Mouse (Mus musculus) left cerebral cortex, adult 11 months (tissue): ENCODE data around the gene Rtp4.

Experiments used
- DNase-seq: peaks from one replicate; pipeline ENCODE4 v3.0.0; 2022; ENCODE audit warnings: low spot score

The Rtp4 gene

GRCm38 (mm10) chr16:23520235-23520871 lies at the start of gene Rtp4, which contains the start of gene Masp1:
Gene Rtp4 (plus strand): TSS chr16:23520291.
Gene Masp1 (minus strand): TSS chr16:23520815.
- no peak for DNase-seq

- DNase-seq, result no peak
These were observed 48.5 kb upstream of the Rtp4 start for GRCm38 (mm10) chr16:23471551-23471950.

DNA sequence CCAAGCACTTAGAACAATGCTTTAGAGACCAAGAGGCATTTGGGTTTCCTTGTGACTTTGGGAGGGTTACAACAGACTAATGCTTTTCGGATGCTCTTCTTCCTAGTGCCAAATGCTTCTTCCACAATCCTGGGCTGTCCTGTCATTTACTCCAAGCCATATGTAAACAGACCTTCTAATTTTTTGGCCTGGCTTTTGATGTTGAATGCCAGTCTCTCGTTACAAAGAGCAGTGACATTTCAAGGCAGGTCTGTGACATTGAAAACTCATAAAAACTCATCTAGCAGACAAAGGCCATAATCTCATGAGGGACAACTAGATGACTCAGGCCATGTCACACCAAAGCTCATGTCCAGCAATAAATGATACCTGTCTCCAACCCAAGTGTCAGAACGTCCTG lies 48.0 kb upstream of the Rtp4 start:
- no peak for DNase-seq

GRCm38 (mm10) chr16:23475651-23476050 lies 44.4 kb upstream of the Rtp4 start:
- DNase-seq, result no peak

- no peak for DNase-seq
These were observed 43.5 kb upstream of the Rtp4 start for GRCm38 (mm10) chr16:23476598-23476997.

- DNase-seq, result no peak
These were observed 40.1 kb upstream of the Rtp4 start for GRCm38 (mm10) chr16:23479872-23480603.

GRCm38 (mm10) chr16:23482218-23482617 lies 37.9 kb upstream of the Rtp4 start:
- no peak for DNase-seq

DNA sequence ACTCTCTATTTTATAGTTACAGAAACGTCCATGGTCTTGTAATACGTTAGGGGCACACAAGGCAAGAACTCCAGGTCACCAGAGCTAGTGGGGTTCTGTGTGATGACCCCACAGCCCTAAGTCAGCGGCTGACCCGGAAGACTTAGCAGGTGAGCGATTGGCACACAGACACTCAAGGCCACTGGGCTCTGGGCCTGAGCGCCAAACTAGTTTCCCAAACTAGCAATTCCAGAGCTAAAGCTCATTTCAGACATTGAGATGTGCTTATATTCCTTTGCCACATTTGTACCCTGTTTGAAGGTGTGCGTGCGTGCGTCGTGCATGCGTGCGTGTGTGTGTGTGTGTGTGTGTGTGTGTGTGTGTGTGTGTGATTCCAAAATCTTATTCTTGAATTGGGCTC lies 37.2 kb upstream of the Rtp4 start:
- DNase-seq, result no peak

DNA sequence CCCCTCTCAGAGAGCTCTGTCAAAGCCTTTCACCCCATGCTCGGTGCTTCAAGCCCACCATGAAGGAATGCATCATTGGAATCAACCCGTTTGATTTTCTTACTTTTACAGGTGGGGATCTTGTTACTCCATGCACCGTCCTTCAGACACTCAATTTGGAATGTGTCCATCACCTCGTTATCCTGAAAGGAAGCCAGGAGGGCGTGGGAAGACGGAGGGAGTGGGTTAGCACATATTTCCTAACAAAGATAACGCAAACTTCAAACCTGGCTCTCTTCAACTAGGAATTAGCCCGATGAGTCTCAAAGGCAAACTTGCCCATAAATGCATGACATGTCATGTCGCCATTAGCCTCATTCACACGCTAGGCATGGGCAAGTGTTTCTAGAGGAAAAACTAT lies 36.8 kb upstream of the Rtp4 start:
- DNase-seq, result no peak

GRCm38 (mm10) chr16:23492783-23493182 lies 27.3 kb upstream of the Rtp4 start:
- DNase-seq, result no peak

GRCm38 (mm10) chr16:23496245-23496924 lies 23.7 kb upstream of the Rtp4 start:
- DNase-seq, result no peak

DNA sequence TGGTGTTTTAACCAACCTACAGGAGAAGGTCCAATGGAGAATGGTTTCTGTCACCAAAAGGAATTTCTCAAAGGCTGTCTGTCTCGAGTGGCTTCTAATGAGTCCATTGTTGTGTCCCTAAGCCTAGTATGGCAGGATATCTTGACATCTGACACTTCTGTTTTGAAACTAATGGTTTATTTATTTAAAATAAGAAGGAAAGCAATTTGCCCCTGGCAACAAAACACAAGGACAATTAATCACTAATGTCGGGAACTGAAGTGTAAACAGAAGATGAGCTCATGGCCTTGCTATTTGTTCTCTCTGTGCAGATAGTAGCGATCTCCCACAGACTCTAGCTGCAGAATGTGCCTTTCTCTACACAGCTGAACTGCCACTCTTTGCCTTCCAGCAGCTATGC lies 22.7 kb upstream of the Rtp4 start:
- no peak for DNase-seq

GRCm38 (mm10) chr16:23497881-23498280 lies 22.2 kb upstream of the Rtp4 start:
- no peak for DNase-seq

GRCm38 (mm10) chr16:23498691-23499131 lies 21.4 kb upstream of the Rtp4 start:
- DNase-seq, result no peak

DNA sequence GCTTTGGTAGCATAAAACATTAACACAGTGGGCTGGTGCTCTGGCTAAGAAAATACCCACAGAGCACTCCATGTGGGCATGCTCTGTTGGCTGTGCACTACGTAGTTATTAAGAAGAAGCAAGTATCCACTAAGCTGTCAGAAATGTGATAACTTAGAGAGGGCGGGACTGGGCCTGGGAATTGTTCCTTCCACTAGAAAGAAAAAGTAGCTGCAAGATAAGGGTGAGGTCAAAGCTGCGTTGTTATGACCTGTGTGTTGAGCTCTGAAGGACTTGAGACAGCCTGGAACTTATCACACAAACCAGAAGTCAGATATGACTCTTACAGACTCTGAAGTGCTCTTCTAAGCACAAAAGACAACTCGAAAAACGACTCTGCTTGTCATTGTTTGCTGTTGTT lies 19.5 kb upstream of the Rtp4 start:
- DNase-seq, result no peak

- DNase-seq, result no peak
These were observed 18.8 kb upstream of the Rtp4 start for GRCm38 (mm10) chr16:23501288-23501687.

DNA sequence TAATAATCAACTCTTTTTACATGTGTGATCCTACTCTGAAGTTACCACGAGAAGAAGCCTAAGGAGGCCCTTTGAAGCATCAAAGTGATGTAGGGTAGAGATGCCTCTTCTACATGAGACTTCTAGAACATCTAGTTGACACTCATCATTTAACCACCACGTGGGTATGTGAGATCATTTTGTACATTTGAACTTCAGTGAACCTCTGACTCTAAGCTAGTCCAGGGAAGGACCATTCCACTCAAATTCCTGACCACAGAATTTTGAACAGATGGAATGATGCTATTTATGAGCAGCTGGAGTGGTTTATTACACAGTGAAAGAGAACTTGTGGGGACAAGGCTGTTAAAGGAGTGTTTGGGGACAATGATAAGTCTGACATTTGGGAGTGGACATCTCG lies 17.6 kb upstream of the Rtp4 start:
- no peak for DNase-seq

DNA sequence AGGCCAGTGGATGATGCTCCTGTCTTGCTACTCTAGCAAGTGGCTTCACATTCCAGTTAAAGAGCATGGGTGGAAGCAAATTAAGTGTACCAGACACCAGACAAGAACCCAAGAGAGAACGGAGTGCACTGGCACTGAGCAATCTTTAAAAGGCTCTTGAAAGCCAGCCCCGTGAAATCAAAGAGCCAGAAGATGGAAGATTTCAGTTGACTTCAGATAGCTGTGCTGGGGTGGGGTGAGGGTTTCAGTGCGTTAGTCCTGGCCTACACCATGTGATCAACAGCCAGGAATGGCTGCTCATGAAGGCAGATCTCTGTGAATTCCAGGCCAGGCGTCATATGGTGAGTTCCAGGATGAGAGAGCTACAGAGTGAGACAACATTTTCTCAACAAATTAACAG lies 16.7 kb upstream of the Rtp4 start:
- no peak for DNase-seq

DNA sequence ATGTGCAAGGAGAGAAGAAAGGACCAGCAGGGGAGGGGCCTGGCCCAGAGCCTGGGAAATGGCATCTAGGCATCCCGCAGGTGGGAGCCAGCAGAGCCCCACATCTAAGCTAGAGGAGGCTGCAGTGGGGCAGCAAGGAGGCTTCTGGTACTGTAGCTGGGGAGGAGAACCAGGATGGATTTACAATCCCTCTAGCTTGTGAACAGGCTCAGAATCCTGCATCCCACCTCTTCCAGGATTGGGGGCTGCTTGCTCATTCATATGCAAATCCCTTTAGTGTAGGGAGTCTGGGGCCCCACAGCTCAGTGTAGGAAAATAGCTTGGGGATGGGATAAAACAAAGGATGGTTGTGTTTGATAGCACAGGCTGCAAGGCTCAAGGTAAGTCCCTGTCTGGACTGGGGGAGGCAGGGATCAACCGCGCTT lies 15.8 kb upstream of the Rtp4 start:
- DNase-seq, result no peak

DNA sequence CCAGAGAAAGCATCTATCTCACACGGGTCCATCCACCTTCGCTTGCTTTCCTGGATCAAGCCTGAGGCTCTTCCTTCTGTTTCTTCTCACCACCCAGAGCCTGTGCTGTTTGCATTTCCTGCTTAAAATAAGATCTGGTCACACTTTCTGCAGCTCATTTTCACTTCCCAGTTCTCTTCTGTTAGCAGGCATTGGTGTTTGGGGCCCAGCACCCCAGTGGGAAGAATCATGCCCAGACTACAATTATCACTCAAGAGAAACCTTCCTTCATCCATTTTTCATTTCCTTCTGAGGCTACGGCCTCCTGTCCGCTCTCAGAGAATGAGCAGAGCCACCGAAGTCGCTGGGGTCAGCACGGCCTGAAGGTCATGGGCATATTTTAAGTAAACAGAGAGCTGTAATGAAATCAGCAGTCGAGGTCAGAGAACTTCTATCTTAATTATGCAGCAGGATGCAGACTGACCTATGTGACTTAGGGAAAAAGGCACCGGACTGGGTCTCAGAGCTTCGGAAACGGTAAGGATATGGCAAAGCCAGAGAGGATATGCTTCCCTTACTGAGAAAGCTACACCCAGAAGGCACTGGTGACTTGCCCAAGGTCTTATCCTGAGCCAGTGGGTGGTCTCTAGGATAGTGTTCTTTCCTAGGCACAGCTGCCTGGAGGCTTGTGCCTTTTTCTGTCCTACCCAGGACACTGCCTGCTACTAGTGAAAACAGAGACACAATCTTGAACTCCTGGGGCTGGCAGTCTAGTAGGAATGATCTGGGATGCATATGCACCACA lies 14.0 kb upstream of the Rtp4 start:
- DNase-seq, result no peak

DNA sequence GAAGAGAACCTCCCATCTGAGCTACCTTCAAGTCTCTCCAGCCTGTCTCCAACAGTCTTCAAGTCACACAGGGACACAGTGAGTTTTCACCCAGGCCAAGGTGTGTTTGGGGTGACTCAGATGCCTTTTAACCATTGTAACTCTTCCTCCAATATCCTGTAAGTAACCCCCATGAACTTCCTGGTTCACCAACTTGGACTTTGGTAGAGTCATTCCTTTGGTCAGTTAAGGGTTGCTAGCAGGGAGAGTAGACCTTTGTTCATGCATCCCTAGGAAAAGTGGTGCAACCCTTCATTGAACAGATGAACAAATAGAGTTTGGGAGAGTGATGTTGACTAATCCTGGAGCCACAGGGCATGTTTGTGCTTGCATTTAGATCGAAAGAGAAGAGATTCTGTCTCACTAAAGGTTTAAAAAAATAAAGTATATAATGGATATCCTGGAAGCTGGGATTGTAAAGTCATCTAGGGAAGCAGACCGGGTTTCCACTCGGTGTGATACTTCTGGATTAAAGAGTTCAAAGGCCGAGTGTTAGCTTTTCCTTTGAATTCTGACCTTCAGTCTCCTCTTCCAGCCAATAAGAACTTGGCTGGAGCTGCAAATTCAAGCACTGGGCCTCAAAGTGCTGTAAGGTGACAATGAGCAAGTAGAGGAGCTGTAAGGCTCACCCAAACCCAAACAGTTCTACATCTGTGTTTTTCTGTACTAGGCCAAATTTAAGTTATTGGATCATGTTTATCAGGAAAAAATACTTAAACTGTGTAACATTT lies 8.7 kb upstream of the Rtp4 start:
- DNase-seq, result no peak

DNA sequence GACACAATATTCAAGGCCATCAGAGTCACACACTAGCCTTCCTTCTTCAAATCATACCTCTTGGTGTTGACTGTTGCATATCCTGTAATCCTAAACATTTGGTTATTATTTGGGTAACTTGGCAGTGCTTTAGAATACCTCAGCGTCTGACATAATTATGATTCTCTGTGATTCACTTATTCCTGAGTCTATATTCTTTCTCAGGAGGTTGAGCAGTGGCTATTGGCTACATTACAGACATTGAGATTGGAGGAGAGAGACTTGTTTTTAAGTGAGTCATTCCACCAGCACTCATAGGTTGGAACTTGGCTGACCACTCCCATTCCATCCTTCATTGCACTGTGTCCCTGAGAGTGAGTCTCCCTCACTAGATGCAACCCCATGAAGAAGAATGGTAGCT lies 6.7 kb upstream of the Rtp4 start:
- no peak for DNase-seq
